Mouse (Mus musculus) naive thymus-derived CD4-positive, alpha-beta T cell, adult 2 months (primary cell): Measurements from ENCODE around the gene Folr2.

Experiments used
- DNase-seq: peaks from one replicate; pipeline ENCODE4 v3.0.0-alpha.2; 2011; ENCODE audit warnings: low read depth

Folr2 gene

DNA sequence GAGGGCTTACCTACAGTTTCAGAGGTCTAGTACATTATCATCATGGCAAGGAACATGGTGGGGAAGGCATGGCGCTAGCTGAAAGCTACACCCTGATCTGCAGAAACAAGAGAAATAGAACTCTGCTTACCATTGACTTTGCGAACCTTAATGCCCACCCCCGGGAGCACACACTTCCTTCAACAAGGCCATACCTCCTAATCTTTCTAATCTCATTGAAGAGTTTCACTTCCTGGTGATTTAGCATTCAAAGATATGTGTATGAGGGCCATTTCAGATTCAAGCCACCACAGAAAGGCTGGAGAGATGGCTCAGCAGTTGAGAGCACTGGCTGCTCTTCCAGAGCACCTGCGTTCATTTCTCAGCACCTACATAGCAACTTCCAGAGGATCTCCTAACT lies at the start of gene Folr2:
Gene Folr2 (minus strand): TSS at position 101 of the 400 bp plus-strand sequence.
- DNase-seq: no peak

DNA sequence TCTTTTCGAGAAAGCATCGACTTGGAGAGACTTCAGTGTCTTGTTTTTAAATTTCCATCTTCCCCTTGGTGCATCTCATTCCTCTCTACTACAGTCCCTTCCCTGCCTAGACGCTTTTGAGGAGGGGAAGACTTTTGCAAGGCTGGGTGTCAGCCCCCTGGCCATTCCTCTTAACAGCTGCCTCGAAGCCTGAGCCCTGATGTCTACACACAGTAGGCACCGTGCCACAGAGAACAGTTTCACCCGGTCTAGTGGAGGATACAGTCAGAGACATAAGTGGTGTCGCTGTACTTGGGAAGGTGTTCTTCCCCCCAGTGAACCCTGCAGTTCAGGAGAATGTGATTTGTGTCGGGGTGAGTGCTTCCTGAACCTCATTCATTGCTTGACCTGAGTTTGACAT lies 49.7 kb upstream of the Folr2 start:
- no peak for DNase-seq

DNA sequence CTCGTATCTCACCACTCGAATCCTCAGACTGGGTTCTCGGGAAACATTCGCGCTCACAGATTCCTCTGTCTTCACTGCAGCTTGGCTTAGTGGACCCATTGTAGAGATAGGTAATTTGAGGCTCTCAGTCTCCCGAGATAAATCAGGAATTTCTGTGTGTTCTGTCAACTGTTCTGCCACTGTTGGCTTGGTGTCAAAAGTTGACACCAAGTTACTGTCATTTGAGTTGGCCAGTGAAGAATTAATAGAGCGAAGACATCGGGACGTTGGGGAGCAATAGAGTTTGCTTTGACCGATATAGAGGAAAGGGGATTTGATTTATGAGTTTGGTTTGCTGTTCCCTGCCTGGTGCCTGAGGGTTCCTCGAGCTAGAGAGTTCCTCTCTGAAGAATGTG lies 49.3 kb upstream of the Folr2 start, which contains the start of gene Tomt:
Gene Tomt (minus strand): TSS at position 73 of the 395 bp plus-strand sequence.
- no peak for DNase-seq

DNA sequence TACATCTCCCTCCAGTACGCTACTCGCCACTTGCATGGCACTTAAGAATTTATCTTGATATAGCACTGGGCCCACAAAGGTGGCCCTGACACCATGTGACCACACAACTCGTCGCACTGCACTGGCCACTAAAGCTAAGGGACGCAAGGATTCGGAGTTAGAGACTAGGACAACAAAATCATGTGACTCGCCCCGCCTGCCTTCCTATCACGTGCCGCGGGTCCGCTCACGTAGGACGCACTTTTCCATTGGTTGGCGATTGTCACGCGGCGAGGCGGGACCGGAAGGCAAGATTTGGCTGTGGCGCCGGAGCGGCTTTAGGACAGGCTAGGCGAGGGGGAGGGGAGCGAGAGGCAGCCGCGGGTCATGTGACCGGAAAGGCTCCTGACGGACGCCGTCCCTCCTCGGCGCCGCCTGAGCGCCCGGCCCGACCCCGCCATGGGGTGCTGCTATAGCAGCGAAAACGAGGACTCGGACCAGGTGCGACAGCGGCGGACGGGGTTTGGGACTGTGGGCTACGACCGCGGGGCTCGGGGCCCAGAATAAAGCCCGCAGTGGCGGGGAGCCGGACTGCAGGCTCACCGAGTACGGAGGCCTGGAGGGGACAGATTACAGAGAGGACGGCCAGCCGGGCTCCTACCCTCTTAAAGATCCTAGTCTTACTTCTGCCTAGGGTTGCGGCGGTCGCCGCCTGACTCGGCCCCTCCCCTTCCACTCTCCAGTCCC lies 48.7 kb upstream of the Folr2 start, which contains the start of gene Lamtor1:
Gene Lamtor1 (plus strand): TSS at position 344 of the 726 bp plus-strand sequence.
- DNase-seq: peak; percentile 96

DNA sequence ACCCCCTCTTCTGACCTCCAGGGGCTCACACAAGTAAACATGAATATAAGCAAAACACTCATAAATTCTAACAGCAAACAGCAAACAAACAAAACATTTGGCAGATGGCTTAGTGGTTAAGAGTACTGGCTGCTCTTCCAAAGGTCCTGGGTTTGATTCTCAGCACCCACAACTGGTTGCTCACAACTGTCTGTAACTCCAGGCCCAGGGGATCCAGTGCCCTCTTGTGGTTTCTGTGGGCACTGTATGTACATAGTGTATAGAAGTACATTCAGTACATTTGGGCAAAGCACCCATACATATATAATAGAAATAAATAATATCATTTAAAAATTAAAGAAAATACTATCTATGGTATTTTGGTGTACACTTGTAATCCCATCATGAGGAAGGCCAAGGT lies 45.9 kb upstream of the Folr2 start:
- DNase-seq: no peak

DNA sequence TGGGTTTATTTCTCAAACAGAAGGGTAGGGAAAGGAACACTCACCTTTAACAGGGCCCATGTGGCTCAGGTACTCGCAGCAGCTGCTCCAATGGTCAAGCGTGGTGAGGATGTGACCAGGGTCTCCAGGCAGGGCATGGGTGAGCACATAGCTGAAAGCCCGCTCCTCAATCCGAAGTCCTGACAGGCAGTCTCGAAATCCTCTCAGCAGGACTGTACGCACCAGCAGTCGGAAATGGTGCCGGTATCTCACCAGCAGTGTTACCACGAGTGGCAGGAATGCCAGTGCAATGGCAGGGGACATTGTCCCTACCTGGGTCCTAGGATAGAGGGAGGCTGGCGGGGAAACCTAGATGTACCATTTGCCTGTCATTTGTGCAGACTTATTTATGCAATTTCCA lies 45.0 kb upstream of the Folr2 start:
- no peak for DNase-seq

DNA sequence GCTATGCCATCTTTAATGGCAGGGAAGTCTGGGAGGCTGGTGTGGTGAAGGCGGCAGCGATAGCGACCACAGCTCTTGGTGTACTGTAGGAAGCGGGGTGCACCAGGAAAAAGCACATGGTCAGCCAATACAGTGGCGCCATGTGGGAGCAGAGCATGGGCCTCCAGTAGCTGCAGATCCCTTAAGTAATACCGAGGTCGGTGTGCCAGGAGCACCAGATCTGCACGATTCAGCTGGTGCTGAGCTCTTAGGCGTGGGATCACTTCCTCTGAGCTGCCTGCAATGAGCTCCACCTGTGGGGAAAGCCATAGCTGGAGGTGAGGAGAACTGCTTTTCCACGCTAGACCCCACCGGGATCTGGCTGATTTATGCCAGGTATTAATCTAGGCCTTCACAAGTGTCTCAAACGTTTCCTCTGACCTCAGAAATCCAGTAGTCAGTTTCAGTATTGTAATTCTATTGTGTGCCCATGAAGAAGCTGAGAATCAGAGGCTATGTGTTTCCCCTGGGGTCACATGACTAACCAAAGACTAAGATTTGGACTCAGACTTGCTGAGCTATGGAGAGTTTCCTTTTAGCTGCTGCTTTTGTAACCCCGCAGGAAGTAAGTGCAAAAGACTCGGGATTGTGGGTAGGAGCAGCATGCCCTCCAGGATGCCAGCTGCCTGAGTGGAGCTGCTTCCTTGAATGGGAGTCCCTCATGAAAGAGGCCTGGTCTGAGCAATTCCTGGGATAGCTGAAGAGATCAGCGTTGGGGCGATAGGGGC lies 43.5 kb upstream of the Folr2 start:
- DNase-seq: no peak

DNA sequence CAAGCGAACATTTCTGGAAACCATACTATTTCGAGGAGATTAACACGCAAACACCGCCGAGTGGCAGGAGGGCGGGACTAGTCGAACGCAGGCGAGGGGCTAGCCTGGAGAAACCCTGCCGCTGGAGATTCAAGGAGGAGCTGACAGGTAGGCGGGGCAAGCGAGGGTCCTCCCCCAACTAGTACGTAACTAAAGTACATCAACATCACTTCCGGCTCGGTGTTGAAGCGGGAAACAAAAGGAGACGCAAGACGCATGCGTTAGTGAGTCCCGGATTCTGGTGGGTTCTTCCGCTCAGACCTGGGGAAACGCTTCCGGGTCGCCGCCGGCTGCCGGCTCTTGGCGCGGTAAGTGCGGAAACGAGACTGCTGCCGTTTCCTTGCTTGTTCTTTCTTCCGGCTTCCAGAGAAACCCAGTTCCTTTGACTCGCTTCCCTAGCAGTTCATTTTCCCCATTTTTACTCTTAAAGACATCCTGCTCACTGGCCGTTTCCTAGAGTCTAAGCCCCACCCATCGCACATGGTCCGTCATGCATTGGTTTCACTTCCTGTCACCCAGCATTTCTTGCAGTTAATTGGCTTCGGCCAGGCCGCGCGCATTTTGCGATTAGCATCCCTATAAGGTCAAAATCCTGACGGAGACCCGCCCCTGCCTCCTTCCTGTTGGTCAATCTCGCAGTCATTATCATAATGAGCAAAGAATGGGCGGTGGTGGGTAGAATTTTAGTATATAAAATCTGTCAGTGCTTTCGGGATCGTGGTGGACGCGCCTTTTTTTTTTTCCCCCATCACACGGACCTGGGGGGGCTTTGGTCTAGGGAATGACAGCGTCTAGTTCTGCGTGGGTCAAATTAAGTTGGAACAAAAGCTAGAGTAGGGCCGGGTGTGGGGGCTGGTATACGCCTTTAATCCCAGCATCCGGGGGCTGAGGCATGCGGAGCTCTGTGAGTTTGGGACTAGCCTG lies 39.4 kb upstream of the Folr2 start:
- DNase-seq: peak; percentile 98

DNA sequence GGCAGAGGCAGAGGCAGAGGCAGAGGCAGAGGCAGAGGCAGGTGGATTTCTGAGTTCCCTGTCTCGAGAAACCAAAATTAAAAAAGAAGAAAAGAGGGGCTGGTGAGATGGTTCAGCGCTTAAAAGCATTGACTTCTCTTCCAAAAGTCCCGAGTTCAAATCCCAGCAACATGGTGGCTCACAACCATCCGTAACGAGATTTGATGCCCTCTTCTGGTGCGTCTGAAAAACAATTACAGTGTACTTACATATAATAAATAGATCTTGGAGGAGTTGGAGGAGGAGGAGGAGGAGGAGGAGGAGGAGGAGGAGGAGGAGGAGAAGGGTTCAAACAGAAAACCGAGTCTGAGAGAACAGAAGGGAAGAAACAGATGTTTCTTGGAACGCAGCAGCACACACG lies 38.7 kb upstream of the Folr2 start:
- DNase-seq: no peak

DNA sequence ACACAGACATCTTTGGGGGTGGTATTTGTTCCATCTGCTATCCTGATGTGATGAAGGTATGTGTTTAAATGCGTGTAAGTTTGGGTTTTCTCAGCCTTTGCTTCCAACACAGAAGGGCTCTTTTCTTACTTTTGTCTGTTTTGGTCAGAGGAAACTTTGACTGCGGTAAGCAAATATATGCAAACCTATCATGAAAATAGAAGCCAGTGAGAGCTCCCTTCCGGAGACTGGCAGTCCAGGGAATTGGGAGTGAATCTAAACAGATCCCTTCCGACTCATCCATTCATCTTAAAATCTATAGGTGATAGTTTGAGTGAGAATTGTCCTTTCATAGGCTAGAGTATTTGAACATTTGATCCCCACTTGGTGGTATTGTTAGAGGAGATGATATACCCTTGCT lies 31.5 kb upstream of the Folr2 start:
- no peak for DNase-seq

DNA sequence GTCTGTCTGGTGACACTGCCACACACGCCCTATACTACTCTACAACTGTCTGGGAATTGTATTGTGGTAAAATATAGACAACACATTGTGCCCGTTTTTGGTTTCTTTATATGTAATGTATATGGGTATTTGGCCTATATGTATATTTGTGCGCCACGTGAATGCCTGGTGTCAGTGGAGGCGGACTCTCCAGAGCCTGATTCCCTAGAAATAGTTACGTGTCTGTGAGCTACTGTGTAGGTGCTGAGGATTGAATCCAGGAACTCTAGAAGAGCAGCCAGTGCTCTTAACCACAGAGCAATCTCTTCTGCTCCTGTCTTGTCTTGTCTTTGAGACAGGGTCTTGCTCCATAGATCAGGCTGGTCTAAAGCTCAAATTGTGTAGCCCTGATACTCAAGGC lies 29.3 kb upstream of the Folr2 start:
- no peak for DNase-seq

DNA sequence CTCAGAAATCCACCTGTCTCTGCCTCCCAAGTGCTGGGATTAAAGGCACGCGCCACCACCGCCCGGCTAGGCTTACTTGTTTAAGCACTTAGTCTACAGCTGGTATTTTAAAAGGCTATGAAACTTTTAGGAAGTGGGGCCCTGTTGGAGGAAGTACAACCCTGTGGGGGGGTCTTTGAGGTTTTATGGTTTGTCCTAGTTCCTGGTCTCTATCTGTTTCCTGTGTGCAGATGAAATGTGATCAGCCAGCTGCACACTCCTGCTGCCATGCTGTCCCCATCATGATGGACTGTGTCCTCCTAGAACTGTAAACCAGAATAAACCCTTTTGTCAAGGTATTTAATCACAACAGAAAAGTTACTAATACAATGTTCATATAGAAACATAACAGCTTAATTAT lies 27.2 kb upstream of the Folr2 start:
- DNase-seq: no peak

DNA sequence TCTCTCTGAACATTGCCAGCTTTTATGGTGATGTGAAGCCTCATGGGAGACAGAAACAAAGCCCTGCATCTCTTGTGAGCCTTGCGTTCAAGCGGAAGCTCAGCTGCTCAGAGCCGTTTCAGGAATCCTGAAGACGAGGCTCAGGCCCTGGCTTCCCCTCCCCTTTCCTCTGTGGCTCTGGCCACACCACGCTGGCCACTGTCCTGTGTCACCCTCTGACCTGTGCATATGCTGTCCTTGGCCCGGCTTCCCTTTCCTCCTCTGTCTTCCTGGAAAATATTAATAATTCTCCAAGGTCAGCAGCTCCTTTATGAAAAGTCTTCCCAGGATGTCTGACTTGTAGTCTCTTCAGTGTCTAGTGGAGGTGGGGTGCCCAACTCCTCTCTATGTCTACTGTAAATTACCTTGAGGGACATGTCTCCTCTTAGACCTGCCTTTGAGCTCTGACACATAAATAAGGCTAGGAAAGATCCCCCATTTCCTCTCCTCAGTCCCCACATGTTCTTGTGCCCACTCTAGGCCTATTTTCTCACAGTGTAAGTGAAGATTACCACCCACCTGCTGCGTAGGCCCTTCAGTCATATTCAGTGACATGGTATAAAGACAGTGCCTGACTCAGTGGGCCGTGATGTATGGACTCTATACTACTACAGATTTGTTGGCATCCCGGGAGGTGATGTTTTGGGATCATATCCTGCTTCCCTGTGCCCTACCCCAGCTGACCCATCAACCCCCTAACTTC lies 25.6 kb upstream of the Folr2 start:
- DNase-seq: no peak

DNA sequence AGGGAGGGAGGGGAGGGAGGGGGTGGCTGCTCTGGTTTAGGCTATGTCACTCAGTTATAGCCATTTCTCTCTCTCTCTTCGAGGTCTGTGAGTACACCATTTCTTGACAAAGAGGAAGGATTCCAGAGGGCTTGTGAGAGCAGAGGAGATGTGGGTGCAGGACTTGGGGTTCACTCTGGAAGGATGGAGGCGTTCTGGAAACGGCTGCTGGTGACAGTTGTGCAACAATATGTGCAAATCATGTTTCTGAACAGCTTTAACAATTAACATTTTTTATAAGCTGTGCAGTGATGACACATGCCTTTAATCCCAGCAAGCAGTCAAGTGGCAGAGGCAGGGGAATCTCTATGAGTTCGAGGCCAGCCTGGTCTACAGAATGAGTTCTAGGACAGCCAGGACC lies 23.9 kb upstream of the Folr2 start:
- no peak for DNase-seq

DNA sequence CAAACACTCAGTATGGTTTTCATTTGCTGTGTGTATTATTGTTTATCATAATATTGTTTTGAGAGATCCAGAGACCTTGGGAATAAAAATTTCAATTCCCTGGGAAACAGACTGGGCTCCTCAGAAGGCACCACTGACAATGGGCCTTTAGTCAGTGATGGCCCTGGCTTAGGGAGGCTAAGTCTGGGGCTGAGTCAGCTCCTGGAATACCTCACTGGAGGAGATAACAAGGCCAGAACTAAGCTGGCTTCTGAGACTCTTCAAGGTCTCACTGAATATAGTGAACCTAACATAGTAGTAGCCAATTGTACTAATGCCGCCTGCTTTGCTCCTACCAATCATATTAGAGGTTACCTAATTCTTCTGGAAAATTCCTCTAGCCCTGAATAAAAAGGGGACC lies 19.0 kb upstream of the Folr2 start:
- no peak for DNase-seq

DNA sequence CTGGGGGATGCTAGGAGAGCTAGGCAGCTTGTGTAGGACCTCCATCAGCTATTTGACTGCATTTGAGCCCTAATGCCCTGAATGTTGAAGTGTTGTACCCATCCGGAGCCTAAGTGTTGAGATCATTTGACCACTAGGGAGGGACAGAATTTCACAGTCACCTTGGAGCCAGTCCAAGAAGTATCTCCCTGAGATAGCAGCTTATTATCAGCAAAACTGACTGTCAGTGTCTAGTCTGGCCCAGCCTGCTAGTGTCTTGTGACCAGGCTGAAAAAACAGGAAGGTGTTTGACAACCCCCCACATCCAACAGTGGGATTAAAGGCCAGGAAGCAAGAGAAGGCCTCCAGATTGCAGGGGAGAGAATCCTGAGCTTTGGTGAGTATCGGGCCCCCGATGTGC lies 14.3 kb upstream of the Folr2 start:
- DNase-seq: no peak

DNA sequence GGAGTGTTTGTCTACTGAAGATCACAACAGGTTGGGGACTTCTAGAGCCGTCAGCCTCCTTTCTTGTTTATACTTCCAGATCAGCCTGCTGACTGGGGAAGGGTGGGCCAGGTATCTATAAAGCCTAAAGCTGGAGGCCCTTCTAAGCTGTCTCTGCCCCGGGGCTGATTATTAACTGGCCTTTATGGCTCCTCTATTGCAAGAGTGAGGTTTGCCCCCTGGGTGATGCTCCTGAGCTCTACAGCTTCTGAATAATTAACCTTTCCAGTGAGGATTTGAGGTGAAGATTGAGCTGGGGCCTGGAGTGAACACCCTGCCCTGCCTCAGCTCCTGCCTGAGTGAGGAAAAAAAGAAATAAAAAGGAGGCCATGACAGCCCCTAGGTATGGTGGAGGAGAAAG lies 13.6 kb upstream of the Folr2 start, which contains the start of gene Folr1:
Gene Folr1 (minus strand): TSS at position 160 of the 400 bp plus-strand sequence.
- no peak for DNase-seq

DNA sequence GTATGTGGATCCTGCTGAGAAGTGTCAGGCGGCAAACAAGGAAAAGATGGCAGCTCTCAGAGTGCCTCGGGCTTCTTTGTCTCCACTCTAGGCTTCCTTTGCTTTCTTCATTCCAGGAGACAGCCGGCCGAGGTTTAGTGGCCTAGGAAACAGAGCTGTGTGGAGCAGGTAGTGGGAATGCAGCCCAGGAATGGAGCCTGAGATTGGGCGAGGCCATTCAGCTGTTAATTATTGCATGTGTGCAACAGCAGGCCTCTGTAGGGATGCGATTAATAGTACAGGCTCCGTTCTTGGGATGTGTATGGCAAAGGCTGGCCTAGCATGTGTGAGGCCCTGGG lies 12.1 kb upstream of the Folr2 start:
- no peak for DNase-seq

DNA sequence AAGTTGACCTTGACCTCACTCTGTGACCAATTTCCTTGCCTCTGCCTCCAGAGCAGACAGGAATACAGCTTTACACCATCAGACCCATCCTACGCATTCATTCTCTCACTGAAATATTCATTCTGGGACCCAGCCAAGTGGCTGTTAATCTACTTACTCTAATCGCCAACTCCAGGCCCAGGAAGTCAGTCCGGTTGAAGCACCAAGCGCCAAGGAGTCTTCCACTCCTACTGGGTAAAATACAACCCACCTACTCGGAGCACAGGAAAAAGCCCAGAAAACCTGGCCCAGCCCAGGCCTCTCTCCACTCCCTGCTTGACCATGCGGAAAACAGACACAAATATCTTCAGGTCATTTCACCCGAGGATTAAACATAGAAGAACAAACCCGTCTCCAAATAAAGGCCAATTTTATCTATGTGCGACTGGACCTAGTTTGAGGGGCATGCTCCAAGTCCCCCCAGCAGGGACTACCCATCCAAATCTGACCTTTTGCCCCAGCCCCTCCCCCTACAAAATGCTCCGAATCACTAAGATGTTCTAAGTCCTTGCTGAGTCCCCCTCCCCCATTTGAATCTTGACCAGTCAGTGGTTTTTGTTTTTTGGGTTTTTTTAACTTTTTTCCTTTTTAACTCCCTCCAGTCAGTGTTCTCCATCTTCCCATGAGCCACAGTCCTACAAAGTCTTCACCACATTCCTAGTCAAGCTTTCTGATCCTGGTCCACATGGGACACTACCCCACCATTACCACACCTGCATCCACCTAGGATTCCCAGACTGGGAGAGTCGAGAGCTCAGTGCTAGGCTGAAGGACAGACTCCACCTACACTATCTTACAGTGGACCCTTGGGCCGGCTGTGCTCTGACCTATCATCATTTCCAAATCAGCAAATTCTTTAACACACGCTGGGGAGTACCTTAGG lies 11.5 kb upstream of the Folr2 start:
- DNase-seq: no peak

DNA sequence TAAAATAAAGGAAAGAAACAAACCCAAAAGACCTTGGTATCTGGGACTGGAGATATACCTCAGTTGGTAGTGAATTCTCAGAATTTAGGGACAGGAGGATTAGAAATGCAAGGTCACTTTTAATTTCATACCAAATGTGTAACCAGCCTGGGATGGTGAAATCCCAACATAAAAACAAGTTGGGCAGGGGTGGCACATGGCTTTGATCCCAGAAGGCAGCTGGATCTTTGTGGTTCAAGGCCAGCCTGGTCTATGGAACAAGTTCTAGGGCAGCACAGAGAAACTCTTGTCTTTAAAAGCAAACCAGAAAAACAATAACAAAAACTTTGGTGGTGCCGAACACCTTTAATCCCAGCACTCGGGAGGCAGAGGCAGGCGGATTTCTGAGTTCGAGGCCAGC lies 10.5 kb upstream of the Folr2 start:
- DNase-seq: no peak
